Mouse (Mus musculus): ENCODE measurements around the gene Cpe.

Gene Cpe

DNA sequence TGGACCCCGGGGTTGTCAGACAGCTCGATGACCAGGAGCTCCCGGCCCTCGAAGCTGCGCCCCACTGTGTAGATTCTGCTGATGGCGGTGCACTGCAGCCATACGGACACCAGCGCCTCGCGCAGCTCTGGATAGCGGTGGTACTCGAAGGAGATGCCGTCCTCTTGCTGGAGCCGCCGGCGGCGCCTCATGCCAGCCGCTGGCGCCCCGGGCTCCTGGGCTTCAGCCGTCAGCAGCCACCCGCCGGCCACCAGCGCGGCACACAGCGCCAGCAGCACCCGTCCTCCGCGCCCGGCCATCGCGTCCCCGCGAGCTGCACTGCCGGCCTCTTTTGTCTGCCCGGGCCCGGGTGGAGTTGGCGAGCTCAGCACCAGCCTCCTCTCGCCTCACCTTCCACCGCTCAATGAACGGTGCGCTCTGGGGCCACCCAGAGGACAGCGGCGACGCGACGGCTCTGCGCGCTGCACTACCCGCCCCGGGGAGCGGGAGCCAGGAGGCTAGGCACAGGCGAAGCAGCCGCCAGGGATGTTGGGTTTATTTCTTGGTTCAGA lies at the start of gene Cpe:
TSS of gene Cpe (minus strand) at position 404 of the 551 bp plus-strand sequence.
- DNase-seq (ENCODE audit: low spot score in 2 of 2): peak; percentile 80 to 89

DNA sequence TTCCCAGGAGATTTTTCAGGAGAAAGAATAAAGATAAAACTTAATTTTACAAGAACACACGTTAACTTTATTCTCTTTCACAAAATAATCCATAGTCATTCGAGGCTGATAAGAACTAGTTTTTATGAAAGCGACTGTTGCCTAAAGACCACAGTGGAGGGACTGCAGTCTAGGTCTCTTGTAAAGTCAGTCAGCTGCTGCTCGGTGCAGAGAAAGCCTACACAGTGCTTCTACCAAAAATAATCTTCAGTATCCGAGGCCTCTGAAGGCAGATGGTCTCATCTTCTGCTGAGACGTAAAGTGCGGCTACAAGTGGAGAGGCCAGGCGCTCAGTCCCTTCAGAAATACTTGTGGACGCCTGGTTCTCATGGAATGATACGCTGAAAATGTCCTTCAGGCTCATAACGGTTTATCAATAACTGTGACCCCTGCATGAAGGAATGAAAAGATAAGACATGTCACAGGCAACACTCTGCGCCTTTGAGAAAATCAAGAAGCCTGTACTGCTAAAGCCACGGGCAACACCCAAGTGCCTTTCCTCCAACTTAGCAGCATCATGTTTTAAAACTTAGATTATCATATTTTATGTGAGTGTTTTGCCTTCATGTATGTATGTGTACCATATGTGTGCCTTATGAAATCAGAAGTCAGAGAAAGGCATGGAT lies 47.8 kb upstream of the Cpe start:
- no peak for DNase-seq (ENCODE audit: low spot score in 2 of 2)

DNA sequence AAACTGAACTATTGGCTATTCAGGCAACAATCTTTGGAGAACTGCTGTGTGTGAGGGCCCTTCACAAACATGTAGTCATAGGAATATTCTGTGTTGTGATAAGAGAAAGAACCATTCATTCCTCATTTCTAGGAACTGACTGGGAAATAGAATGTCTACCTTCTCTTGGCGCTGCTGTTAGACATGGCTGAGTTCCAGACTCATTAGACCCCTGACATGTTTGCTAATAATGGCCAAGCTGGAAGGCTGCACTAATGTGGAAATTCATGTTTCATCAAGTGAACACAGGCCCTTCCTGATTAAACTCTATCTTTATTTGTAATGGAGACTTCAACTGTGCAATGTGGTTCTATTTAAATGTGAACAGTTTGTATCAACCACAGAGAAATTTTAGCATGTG lies 46.1 kb upstream of the Cpe start:
- DNase-seq (ENCODE audit: low spot score in 2 of 2): no peak

DNA sequence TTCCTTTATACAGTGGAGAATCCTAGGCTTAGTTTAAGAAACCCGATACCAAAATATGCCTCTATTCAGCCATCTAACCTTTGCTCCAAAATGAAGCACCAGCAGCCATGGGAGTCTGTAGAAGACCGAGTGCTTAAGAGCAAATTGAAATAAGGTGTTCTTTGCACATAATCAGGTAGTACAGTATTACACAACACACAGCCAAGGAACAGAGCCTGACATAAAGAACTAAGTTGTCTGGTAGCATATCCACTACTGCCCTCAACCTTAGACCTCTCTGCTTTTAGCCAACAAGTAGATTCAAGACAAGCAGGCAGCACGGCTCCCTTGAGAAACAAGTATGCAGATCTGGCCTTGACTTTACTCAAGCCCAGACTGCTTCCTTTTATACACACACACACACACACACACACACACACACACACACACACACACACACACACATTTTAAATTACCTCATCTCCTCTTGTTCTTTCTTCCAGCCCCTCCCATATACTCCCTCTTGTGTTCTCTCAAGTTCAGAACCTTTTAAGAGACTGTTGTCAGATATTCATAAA lies 44.0 kb upstream of the Cpe start:
- DNase-seq (ENCODE audit: low spot score in 2 of 2): no peak

DNA sequence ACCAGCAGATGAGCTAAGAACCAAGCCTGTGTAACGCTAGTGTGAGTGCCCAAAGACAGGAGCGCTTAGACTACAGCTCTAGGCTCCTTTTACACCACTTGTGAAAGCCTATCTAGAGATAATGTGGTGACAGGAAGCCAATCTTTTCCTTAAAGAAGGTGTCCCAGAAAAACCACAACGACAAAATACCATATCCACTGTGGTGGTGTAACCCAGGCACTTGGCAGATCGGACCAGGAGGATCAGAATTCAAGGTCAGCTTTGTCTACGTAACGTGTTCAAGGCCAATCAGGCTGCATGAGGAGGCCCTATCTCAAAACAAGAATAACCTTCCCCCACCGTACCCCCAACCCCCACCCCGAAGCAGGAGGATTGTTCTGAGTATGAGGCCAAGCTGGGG lies 42.3 kb upstream of the Cpe start:
- no peak for DNase-seq (ENCODE audit: low spot score in 2 of 2)

DNA sequence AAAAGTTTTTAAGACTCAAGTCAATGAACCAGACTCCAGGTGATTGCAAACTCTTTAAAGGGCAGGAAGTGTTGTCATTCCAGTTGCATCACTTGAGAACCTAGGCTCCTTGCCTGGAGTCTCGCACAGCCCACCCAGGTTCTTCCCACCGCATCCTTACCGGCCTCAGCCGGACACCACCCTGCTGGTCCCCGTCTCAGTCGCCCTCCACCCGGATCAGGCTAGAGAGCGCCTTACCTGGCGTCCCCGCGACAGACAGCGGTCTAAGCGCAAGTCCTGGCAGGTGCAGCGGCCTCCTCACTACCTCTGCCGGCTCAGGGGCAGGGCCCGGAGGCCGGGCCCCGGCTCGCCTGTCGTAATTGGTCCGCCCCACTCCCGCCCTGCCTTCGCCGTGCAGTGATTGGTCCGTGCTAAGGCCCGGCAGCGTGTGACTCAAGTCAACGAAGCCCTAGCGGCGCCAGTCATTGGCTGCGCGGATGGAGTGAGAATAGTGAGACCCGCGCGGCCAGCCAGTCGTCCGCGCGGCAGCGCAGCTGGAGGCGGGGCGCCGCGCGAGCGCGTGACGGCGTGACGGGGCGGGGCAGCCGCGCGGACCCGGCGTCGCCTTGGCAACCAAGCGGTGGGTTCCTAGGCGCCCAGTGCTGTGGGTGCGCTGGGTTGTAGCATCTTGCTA lies 40.6 kb upstream of the Cpe start, which contains the start of gene Msmo1:
TSS of gene Msmo1 (minus strand) at position 522 of the 673 bp plus-strand sequence.
- DNase-seq (ENCODE audit: low spot score in 2 of 2): peak; percentile 97

DNA sequence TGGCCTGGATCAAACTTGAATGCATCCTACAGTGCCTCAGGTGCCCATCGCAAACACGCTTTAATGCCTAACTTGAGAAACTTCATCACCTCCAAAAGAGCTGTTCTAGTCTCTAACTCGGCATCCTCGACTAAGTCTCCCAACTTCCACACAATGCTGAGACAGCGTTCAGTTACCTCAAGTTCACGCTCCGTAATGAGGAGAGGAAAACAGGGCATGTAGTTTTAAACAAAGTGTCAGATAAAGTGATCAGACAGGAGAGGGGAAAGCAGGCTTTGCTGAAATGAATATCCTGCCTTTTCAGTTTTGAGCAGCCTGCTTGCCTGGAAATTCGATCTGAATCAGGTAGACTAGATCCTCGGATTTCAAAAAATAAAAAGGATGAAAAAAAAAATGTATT lies 39.7 kb upstream of the Cpe start:
- DNase-seq (ENCODE audit: low spot score in 2 of 2): no peak

DNA sequence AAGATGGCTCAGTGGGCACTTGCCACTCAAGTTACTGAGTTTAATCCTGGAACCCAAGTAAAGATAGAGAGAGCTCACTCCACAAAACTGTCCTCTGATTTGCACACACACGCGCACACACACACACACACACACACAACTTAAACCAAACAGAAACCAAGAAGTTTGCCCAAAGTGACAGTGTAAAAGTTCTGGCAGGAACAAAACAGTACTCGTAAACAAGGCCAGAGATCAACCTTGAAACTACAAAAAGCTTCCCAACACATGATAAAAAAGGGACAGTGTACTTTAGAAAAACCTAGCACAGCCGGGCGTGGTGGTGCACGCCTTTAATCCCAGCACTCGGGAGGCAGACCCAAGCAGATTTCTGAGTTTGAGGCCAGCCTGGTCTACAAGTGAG lies 35.3 kb upstream of the Cpe start:
- no peak for DNase-seq (ENCODE audit: low spot score in 2 of 2)

DNA sequence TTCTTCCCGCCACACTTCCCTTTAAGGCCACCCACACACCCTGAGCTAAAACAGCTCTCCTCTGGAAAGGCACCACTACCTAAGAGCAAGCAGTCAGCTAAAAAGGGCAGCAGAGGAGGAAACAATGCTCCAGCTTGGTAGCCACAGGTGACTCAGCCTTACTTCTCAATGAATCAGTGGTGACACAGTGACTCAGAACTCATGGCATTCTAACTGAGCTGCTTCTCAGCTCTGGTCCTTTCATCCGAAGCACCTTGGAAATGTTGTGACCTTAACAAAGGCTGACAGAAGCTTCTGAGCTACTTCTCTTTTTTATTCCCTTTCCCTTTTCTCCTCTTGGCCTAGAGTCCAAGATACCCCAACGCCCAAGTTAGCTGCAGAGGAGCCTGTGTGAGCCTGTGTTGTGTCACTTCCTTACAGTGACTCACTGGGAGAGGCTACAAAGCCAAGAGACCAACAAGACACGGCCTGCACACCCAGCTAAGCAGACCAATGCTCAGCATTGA lies 33.4 kb upstream of the Cpe start:
- no peak for DNase-seq (ENCODE audit: low spot score in 2 of 2)

DNA sequence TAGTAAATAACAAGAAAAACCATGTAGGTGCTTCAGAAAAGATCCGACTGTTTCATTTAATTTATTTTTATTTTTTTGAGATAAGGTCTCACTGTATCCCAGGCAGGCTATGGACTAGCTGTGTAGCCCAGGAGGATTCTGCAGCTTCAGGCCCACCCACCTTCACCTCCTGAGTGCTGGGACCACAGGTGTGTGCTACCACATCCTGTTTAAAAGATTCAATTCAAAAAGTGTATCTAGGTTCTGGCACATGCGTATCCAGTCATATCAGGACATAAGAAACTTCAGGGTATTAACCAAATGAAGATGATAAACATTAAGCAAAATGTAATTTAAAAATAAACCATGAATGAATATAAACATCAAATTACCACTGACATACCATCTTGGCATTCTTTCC lies 30.4 kb upstream of the Cpe start:
- no peak for DNase-seq (ENCODE audit: low spot score in 2 of 2)

DNA sequence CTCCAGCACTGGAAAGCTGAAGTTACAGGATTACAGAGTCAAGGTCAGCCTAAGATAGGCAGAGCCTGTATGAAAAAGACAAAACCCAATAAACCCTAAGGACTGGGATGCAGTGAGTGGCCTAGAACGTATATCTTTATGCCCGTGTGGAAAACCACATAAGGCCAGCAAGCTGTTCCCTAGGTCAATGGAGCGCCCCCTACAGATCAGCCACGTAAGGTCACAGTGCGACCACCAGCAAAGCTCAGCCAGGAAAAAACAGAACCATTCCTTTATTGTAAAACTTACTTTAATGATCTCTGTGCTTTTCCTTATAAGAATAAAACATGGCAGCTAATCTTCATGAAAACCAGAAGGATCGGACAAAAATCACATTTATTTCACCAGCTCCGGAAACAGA lies 25.0 kb upstream of the Cpe start:
- no peak for DNase-seq (ENCODE audit: low spot score in 2 of 2)

DNA sequence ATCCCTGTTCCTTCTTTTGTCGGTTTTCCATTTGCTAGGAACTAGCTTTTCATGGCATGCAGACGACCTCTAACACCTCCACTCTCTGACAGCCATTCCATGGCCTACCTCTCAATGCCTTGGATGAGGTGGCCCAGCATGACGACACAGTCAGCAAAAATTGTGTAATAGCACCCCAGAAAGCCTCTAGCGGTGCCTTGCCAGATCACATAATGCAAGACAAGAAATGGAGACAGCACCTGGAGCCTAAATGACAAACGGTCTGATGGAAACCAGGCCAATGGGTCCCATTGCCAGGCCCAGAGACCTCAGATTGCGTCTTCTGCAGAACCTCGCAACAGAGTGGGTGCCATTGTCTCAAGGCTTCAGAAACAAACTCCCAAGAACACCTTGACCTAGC lies 19.6 kb upstream of the Cpe start:
- no peak for DNase-seq (ENCODE audit: low spot score in 2 of 2)

DNA sequence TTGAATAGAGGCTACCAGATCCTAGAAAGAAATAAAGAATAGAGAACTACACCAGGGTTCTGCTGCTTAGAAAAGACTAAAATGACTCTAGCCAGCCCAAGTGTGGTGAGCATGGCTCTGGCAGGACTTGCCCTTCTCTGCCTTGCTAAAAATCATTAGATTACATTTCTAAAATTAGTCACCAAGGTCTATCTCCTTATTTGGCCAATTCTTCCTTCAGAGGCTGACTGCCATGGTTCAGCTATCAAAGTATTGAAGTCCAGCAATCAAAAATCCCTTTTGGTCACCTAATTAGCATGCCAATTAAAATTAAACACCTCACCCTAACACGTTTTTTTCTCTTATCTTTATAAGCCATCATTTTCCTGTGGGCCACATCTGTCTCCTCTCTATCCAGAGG lies 18.7 kb upstream of the Cpe start:
- DNase-seq (ENCODE audit: low spot score in 2 of 2): no peak

DNA sequence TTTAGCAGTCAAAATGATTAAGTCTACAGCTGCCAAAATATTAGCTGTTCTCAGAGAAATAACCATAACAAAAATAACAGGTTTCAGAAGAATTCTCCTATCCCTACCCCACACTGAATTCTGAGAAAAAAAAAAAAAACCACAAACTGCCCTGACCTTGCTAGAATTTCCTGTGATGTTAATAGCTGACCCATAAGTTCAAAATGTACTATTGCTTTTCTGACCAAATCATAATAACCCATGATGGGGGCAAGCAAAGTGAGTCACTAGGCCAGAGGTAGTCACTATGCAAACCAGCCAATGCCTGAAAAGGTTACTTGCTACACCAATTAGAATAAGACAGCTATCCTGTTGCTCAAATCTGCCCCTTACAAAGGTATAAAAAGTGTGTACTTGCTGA lies 14.6 kb upstream of the Cpe start:
- no peak for DNase-seq (ENCODE audit: low spot score in 2 of 2)

DNA sequence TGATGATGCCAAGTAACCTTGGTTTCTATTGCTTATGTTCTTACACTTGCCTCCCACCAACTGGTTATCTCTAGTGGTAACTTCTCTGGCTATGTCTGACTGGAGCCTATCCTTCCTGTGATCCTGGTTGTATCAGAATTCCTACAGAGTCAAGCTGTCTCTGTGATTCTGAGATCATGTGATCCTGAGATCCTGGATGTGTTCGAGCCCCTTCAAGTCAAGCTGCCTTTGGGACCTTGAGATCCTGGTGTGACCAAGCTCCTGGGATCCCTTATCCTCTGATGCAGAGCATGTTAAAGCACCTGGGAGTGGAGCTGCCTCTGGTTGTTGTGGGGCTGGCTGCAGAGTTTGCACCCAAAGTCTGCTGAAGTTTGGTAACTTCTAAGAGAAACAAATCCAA lies 10.3 kb upstream of the Cpe start:
- DNase-seq (ENCODE audit: low spot score in 2 of 2): no peak

DNA sequence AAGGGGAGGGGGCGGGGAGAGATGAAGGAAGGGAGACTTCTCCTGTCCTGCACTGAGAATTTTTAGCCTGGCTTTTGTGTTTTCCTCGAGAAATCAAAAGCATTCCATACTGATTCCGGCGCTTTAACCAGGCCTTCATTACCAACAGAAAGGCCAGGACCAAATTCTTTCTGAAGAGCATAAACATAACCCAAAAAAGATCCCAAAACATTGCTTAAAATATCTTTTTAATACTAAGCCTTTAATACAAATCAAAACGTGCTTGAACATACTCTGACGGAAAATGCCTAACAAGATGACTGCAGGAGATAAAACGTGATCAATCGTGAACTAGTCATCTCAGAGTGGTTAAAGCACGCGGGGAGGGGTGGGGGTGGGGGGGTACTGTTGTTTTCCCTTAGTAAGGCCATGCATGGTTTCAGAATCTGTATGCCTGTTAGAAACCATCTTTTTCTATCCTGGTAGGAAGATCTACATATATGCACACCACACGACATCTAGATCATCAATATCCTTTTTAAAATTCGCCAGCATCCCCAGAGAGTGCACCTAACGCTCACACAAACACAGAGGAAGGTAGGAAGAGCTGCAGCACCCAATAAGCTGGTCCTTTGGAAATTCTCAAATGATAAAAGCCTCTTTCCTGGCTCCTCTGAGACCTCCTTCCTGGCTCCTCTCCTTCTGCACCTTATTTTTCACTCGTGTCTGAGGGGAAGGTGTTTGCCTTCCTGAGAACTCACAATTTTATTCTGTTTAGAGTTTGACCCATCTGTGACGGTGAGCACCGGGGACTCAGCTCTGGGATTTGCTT lies 1.1 kb downstream of the Cpe start:
- no peak for DNase-seq (ENCODE audit: low spot score in 2 of 2)

DNA sequence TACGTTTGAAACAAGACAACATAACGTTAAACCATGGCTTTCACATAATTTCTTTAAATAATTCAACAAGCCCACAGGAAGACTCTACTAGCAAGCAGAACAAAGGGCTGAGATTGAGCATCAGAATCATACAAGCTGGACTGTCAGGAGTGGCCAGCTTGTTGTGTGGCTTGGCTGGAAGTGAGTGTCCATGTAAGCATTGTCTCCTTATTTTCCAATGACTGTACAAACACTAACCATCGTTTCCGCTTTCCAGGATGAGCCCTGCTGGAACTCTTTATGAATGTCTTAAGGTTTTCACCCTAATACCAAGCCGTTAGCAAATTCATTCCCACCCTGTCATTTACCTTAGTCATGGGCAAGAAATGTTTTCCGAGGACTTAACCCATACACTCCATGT lies 2.0 kb downstream of the Cpe start:
- DNase-seq (ENCODE audit: low spot score in 2 of 2): no peak

DNA sequence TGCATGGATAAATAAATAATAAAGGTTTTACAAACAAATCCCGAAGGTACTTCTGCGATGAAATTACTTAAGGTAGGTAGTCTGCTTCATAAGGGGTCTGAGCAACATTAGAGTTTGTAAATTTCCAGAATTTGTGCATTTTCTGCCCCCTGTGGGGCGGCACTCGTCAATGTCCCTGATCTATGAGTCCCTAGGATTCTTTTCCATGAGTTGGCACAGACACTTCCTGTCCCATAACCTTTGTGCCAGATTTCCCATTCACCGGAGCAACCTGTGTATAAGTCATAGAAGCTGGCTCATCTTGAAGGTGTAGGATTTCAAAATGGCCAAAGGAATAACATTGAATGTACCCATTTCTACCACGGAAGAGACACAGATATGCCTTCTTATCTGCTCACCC lies 2.5 kb downstream of the Cpe start:
- no peak for DNase-seq (ENCODE audit: low spot score in 2 of 2)

DNA sequence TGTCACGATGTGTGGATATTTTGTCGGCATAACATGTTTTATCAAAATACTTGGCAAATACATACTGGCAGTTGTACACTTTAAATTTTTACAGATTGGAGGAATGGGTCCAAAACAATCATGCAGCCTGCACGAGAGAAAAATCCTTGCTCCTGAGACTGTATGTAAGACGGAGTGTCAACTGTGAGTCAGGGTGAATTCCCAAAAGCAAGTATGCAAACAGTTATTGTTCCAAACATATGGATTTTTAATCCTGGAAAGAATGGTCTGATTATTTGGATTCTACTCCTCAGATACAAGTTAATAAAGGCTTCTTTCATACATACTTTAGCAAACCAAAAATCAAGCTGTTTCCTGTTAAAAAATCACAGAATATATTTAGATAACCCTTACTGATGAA lies 4.1 kb downstream of the Cpe start:
- DNase-seq (ENCODE audit: low spot score in 2 of 2): no peak

DNA sequence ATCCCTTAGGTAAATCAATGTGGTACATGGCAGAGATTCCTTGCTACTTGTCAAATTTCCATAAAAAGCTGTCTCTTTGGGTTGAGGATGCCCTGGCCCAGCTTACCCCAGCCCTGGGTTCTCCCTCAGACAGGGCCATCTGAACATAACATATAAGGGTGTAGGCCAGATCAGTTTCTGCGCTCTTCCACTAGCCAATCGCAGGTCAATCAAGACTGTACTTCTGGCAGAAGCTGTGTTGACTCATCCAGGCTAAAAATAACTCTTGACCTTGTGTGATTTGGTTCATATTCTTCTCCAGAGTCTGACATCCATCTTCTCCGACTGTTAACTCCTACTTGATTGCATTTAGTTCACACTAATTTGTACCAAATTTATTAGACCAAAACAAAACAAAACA lies 4.7 kb downstream of the Cpe start:
- no peak for DNase-seq (ENCODE audit: low spot score in 2 of 2)

DNA sequence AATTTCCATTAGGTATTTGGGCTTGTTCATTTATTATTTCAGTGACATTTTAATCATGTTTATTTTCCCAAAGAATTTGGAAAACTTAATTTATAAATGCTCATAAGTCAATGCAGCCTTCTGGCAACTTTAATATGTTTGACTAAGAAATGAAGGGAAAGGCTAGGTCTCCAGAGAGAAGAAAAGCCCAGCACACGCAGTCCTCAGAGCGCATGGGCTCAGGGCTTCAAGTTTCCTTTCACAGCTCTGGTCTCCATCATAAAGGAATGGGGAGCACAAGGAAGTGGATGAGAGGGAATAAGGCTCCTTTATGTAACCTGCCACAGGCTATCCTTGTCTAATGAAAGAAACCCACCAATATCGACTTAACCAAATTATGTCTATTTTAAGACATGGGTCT lies 10.4 kb downstream of the Cpe start:
- no peak for DNase-seq (ENCODE audit: low spot score in 2 of 2)

DNA sequence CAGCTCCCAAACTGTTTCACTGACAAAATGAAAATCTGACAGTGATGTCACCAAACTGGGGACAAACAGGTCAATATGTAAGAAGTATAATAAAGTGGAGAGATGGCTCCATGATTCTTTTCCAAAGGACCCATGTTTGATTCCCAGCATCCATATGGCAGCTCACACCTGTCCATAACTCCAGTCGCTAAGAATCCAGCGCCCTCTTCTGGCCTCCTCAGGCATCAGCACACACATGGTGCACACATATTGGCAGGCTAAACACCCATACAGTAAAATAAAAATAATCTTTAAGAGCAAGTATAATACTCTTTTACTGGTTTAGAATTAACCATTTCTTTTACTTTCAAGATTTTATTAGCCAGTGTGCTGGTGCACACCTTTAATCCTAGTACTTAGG lies 16.5 kb downstream of the Cpe start:
- DNase-seq (ENCODE audit: low spot score in 2 of 2): no peak
